In the genomic region with DNA sequence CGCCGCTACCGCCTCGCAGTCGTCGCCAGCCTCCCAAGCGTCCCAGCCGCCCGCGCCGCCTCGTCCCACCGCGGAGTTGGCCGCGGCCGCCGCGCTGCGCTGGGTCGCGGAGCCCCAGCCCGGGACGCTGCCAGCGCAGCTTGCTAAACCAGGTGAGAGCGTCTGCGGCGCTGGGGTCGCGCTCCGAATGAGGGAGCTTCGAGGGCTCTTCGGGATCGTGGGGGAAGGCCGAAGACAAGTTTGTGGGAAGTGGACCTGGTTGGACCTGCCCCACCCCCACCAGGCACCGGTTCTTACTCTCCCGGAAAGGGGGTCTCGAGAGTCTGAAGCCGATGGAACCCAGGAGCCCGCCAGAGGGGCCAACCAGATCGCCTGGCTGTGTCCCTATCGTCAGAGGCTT, we compare ENCODE assay signal across 9 mouse cellular contexts. TPM values are rescaled to one million over a fixed set of nuclear protein-coding genes. Genes with fewer than 3 reads are reported as not detected.
DNase-seq lines count a peak whose midpoint lies in the region; ATAC-seq lines count a peak whose summit lies in the region.
"Had no signal": no experiment of that assay in that cellular context is flagged by ENCODE, and none has a peak within 500 bp of the region (broad histone marks: within the 10 kb centered on the region; RNA-seq: fewer than 3 reads in every experiment).

No protein-coding gene starts in this region.

- peaks cover 98% of the 10 kb centered on the region for H3K27me3 ChIP-seq in heart, embryonic 14.5 days (ENCODE audit: control insufficient read depth, insufficient read depth, low read length)
- peaks cover 100% of the 10 kb centered on the region for H3K27me3 ChIP-seq in embryonic facial prominence, embryonic 10.5 days (replicated peaks; ENCODE audit: low read depth, poor library complexity, severe bottlenecking)
- peaks cover 74% of the 10 kb centered on the region for H3K27me3 ChIP-seq in hindbrain, embryonic 16.5 days (replicated peaks; ENCODE audit: control insufficient read depth, insufficient read depth, low read length)
- peaks cover 72% of the 10 kb centered on the region for H3K27me3 ChIP-seq in midbrain, embryonic 16.5 days (ENCODE audit: control insufficient read depth, insufficient read depth, low read depth, low read length)

- DNase-seq in heart, postnatal 25 days (ENCODE audit: low spot score) = no peak
- peak; percentile 67 for DNase-seq in embryonic facial prominence, embryonic 10.5 days (ENCODE audit: low spot score)
- no peak for DNase-seq in B cell, adult 2 months
- DNase-seq in Muller cell, postnatal 12 days (ENCODE audit: inconsistent ontology term) = no peak
- no peak for DNase-seq in spleen, postnatal 4 days (ENCODE audit: low spot score in 2 of 2)

- H3K4me2 ChIP-seq in heart, embryonic 14.5 days (ENCODE audit: low read length) = peak overlapping the region; percentile 68
- H3K4me2 ChIP-seq in hindbrain, embryonic 16.5 days (ENCODE audit: low read length) = peak overlapping the region; percentile 43
- H3K4me2 ChIP-seq in midbrain, embryonic 16.5 days (ENCODE audit: low read length) = peak overlapping the region; percentile 46

- no peak overlapping the region for H3K27ac ChIP-seq in heart, embryonic 14.5 days (replicated peaks in 1 of 2; ENCODE audit: control insufficient read depth in 1 of 2, insufficient read depth in 1 of 2, low read depth in 2 of 2, low read length in 2 of 2)
- peak overlapping the region; percentile 75 for H3K27ac ChIP-seq in embryonic facial prominence, embryonic 10.5 days (replicated peaks)
- no peak overlapping the region for H3K27ac ChIP-seq in hindbrain, embryonic 16.5 days (ENCODE audit: low read depth, low read length)
- H3K27ac ChIP-seq in midbrain, embryonic 16.5 days (ENCODE audit: low read length) = no peak overlapping the region

- intact Hi-C loops in heart, postnatal 25 days (cut with DNase I) = no loop called here

- H3K9ac ChIP-seq in heart, embryonic 14.5 days (ENCODE audit: low read length) = no peak overlapping the region
- no peak overlapping the region for H3K9ac ChIP-seq in hindbrain, embryonic 16.5 days (ENCODE audit: low read depth, low read length)
- H3K9ac ChIP-seq in midbrain, embryonic 16.5 days (ENCODE audit: low read depth, low read length) = no peak overlapping the region

- under 1% methylated on average over 42 of the region's 42 CpGs for WGBS in heart, embryonic 14.5 days
- under 1% methylated on average over 42 of the region's 42 CpGs for WGBS in embryonic facial prominence, embryonic 10.5 days
- WGBS in hindbrain, embryonic 16.5 days = 1% methylated on average over 26 of the region's 42 CpGs
- under 1% methylated on average over 36 of the region's 42 CpGs for WGBS in midbrain, embryonic 16.5 days

- peaks cover 0 to 20% of the 10 kb centered on the region in 2 experiments; a peak in 3 of 4 replicates for H3K4me1 ChIP-seq in heart, embryonic 14.5 days (ENCODE audit: control insufficient read depth in 2 of 2, insufficient read depth in 2 of 2, low read length in 2 of 2)
- H3K4me1 ChIP-seq in embryonic facial prominence, embryonic 10.5 days = peaks cover 43% of the 10 kb centered on the region
- peaks cover 13% of the 10 kb centered on the region for H3K4me1 ChIP-seq in hindbrain, embryonic 16.5 days (ENCODE audit: control insufficient read depth, insufficient read depth, low read depth, low read length)
- H3K4me1 ChIP-seq in midbrain, embryonic 16.5 days (ENCODE audit: control insufficient read depth, insufficient read depth, low read length) = peaks cover 11% of the 10 kb centered on the region

- ATAC-seq in heart, embryonic 14.5 days (ENCODE audit: insufficient number of reproducible peaks, insufficient read depth, low FRiP score, low read depth) = no peak
- ATAC-seq in hindbrain, embryonic 16.5 days = no peak; the same call in 1 of the 2 replicates
- ATAC-seq in midbrain, embryonic 16.5 days = peak; percentile 41; the same call in 1 of the 2 replicates

- no peaks in the 10 kb centered on the region for H3K36me3 ChIP-seq in heart, embryonic 14.5 days (ENCODE audit: control insufficient read depth, insufficient read depth, low read length)
- no peaks in the 10 kb centered on the region for H3K36me3 ChIP-seq in embryonic facial prominence, embryonic 10.5 days (replicated peaks)
- no peaks in the 10 kb centered on the region for H3K36me3 ChIP-seq in hindbrain, embryonic 16.5 days (ENCODE audit: control insufficient read depth, insufficient read depth, low read length)
- H3K36me3 ChIP-seq in midbrain, embryonic 16.5 days (ENCODE audit: control insufficient read depth, insufficient read depth, low read length) = no peaks in the 10 kb centered on the region

- no peaks in the 10 kb centered on the region for H3K9me3 ChIP-seq in heart, embryonic 14.5 days (ENCODE audit: control insufficient read depth, low read length)
- no peaks in the 10 kb centered on the region for H3K9me3 ChIP-seq in embryonic facial prominence, embryonic 10.5 days
- H3K9me3 ChIP-seq in hindbrain, embryonic 16.5 days (ENCODE audit: control insufficient read depth, low read length) = no peaks in the 10 kb centered on the region
- H3K9me3 ChIP-seq in midbrain, embryonic 16.5 days (replicated peaks; ENCODE audit: control insufficient read depth, low read length, poor library complexity, severe bottlenecking) = no peaks in the 10 kb centered on the region

- H3K4me3 ChIP-seq in heart, embryonic 14.5 days (ENCODE audit: control insufficient read depth in 1 of 2, insufficient read depth in 1 of 2, low read depth in 1 of 2, low read length in 2 of 2) = peak overlapping the region; percentile 14 to 42
- peak overlapping the region; percentile 58 for H3K4me3 ChIP-seq in embryonic facial prominence, embryonic 10.5 days
- H3K4me3 ChIP-seq in hindbrain, embryonic 16.5 days (ENCODE audit: low read length) = peak overlapping the region; percentile 26
- H3K4me3 ChIP-seq in midbrain, embryonic 16.5 days (ENCODE audit: low read depth, low read length) = peak overlapping the region; percentile 25

RNA-seq across cellular contexts. Expression of a gene that starts 1.0 kb away (rescaled TPM):
- polyA plus RNA-seq in heart, embryonic 14.5 days (2014; fragmentation: Nextera tagmentation; extraction: Ambion mirVana) = 0.11 TPM in 1 of 2 replicates, not detected in the other
- not detected for total RNA-seq in heart, postnatal 25 days (2021)
- polyA plus RNA-seq in embryonic facial prominence, embryonic 10.5 days (2016; fragmentation: Nextera tagmentation; extraction: Ambion mirVana) = 1.7 and 2.1 TPM in 2 replicates
- polyA plus RNA-seq in hindbrain, embryonic 16.5 days (2015; fragmentation: Nextera tagmentation; extraction: Ambion mirVana) = 0.16 and 0.47 TPM in 2 replicates
- not detected in 2 replicates for polyA plus RNA-seq in midbrain, embryonic 16.5 days (2015; fragmentation: Nextera tagmentation; extraction: Ambion mirVana)
- total RNA-seq: heart, postnatal 14 days had no signal
